Mouse (Mus musculus) CD8-positive naive resting alpha-beta T cell, adult 2 months (primary cell): ENCODE data around the gene Kif26b.

Experiments
- DNase-seq, 2 experiments: peaks; one replicate each; pipeline ENCODE4 v3.0.0; 2022; ENCODE audit warnings: low read depth in 2 of 2, low spot score in 2 of 2

The Kif26b gene

GRCm38 (mm10) chr1:178981641-178982040, 452.7 kb downstream of the Kif26b start:
- no peak for DNase-seq

- DNase-seq = no peak
Observed at GRCm38 (mm10) chr1:178988176-178988575, 459.3 kb downstream of the Kif26b start.
